Mouse (Mus musculus) midbrain, embryonic 11.5 days (tissue): ENCODE data around the gene Pde1b. TPM values are rescaled to one million over a fixed set of nuclear protein-coding genes. Genes with fewer than 3 reads are reported as not detected.

ENCODE experiments used
- ATAC-seq: fragments of 200-750 bp; cut with Nextera tagmentation; 2 replicates; pipeline ENCODE4 v1.8.0; 2017; ENCODE audit warnings: moderate TSS enrichment, moderate library complexity; ENCODE audit not compliant: low FRiP score
- DNase-seq: peaks from one replicate; pipeline ENCODE4 v3.0.0; 2015; ENCODE audit warnings: low spot score; ENCODE audit errors: missing footprints
- H3K27ac ChIP-seq: fragments of 300-500 bp; sonication (generic); 2 replicates; pipeline ENCODE4 v1.5.1; 2014; ENCODE audit warnings: low read depth, low read length
- H3K27me3 ChIP-seq: fragments of 300-500 bp; sonication (generic); 2 replicates; pipeline ENCODE4 v1.6.1; 2014; ENCODE audit warnings: mild to moderate bottlenecking, low read length, moderate library complexity, mixed read lengths; ENCODE audit not compliant: control insufficient read depth, insufficient read depth
- H3K36me3 ChIP-seq: fragments of 300-500 bp; sonication (generic); 2 replicates; pipeline ENCODE4 v1.6.1; 2014; ENCODE audit warnings: mild to moderate bottlenecking, low read length, moderate library complexity, mixed read lengths; ENCODE audit not compliant: control insufficient read depth, insufficient read depth
- H3K4me1 ChIP-seq: fragments of 300-500 bp; sonication (generic); 2 replicates; pipeline ENCODE4 v1.6.1; 2014; ENCODE audit warnings: low read length; ENCODE audit not compliant: control insufficient read depth, insufficient read depth
- H3K4me2 ChIP-seq: fragments of 300-500 bp; sonication (generic); 2 replicates; pipeline ENCODE4 v1.6.1; 2014; ENCODE audit warnings: mild to moderate bottlenecking, moderate library complexity
- H3K4me3 ChIP-seq: fragments of 300-500 bp; sonication (generic); 2 replicates; pipeline ENCODE4 v1.5.1; 2014; ENCODE audit warnings: low read depth, low read length
- H3K9ac ChIP-seq: fragments of 300-500 bp; sonication (generic); 2 replicates; pipeline ENCODE4 v1.6.1; 2014; ENCODE audit warnings: low read length
- H3K9me3 ChIP-seq: fragments of 300-500 bp; sonication (generic); 2 replicates; pipeline ENCODE4 v1.6.1; 2016; ENCODE audit warnings: low read length; ENCODE audit not compliant: control insufficient read depth
- WGBS: fragments of 180-500 bp; shearing (Covaris S2); extraction: QIAGEN DNeasy Blood & Tissue Kit; methylation state at CpG from one replicate; pipeline ENCODE4 v1.1.7; 2014; 5-methylcytosine and 5-hydroxymethylcytosine counted together
- polyA plus RNA-seq: library from polyadenylated mRNA; unstranded; fragments of >200 nt; fragmentation: Nextera tagmentation; extraction: Ambion mirVana; gene quantifications from 2 replicates; pipeline ENCODE4 v1.2.1, GENCODE M21; 2014

Gene Pde1b
- 31.8 and 35.6 TPM in 2 replicates for polyA plus RNA-seq

DNA sequence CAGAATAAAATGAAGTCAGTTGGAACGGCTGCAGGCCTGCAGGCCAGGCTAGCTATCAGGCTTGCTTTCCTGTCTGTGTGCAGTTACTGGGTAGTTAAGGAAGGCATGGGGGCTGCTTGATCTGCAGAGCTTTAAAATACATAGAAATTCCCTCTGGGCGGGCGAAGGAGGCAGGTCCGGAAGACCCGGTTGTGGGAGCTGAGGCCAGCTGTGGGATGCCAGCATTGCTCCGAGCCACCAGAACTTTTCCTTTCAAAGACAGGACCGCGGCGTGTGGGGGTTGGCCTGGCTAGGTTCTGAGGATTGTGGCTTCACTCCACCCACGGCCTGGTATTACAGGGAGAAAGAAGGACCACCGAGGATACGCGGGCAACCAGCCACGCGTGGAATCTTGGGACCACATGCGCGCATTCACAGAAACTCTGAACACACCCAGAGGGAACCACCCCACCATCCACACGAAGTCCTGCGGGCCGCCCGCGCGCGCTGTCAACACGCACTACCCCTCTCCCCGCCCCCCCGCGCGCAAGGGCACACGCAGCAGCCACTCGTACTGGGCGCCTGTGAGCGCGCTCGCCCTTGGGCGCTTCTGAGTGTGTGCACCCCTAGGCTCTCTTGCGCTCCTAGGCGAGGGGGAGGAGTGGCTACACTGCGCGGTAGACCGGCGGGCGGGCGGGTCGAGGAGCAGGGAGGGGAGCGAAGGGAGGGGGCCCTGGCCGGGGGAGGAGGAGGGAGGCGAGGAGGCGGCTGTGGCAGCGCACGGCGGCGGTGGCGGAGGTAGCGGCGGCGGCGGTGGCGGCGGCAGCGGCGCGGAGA, at the start of gene Pde1b:
Pde1b (plus strand) TSS at position 600 of the 816 bp plus-strand sequence.
- peak; percentile 94 for ATAC-seq
- peaks cover 7% of the 10 kb centered on the region for H3K4me1 ChIP-seq
- H3K9me3 ChIP-seq: no peaks in the 10 kb centered on the region
- peaks cover 4% of the 10 kb centered on the region; the same call in 1 of the 2 replicates for H3K27me3 ChIP-seq
- no peaks in the 10 kb centered on the region for H3K36me3 ChIP-seq
- peak within 1 kb of the TSS; percentile 84 for H3K9ac ChIP-seq
- peak within 1 kb of the TSS; percentile 63 for H3K4me3 ChIP-seq
- DNase-seq: peak; percentile 97
- peak within 1 kb of the TSS; percentile 94 for H3K4me2 ChIP-seq
- WGBS: under 1% methylated on average over 58 of the region's 63 CpGs
- H3K27ac ChIP-seq: peak within 1 kb of the TSS; percentile 3; the same call in 1 of the 2 replicates

DNA sequence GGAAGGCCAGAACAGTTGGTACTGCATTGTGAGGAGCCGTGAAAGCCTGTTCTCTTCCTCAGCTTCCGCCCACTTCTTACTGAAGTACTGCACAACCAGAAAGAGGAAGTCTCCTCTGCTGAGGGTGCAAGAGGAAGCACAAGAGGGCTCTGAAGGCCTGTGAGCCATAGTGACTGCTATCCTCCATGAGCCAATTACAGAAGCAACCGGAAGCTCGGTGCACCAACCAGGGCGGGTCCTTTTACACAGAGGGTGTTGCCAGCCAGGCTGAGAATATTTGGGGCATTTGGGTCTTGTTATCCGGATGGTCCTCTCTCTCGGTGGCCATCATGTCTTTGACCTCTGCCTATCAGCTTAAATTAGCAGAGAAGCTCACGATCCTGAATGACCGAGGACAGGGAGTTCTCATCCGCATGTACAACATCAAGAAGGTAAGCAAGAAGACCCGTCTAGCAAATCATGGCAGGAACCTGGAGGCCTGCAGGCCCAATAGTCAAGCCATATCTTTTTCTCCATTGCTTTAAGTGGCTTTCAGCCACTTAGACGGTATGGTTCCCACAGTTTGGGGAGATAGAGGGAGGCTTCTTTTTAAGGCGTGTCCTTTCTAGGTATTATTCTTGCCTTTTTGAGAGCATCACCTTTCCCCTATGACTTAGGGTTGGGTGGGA, 49.1 kb upstream of the Pde1b start, which contains the start of gene Nckap1l:
Nckap1l (plus strand) TSS at position 244 of the 668 bp plus-strand sequence.
- Histone ChIP-seq H3K36me3 (no peaks in the 10 kb centered on the region), H3K27me3 (no peaks in the 10 kb centered on the region), H3K9me3 (no peaks in the 10 kb centered on the region), H3K4me1 (no peaks in the 10 kb centered on the region), H3K9ac (no peak within 1 kb of the TSS), H3K4me2 (no peak within 1 kb of the TSS), H3K27ac (no peak within 1 kb of the TSS), H3K4me3 (no peak within 1 kb of the TSS)
- no peak for DNase-seq
- 92% methylated on average over 13 of the region's 13 CpGs for WGBS
- no peak for ATAC-seq

DNA sequence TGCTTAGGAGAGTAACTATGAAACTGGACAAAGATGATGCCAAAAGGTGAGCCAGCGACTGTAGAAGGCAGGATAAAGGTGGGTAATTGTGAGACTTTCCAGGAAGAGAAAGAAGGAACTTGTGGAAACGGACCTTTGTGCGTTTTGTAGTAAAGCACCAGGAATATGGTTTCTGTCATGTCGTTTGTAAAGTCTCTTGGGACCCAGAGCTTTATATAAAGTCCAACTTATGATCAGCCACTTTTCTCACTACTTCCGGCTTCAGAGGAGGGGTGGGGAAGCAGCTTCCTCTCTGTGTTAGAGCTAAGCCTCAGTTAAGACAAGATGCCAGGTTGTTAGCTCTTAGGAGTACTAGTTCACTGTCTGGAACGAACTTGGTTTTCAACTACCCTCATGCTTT, 48.4 kb upstream of the Pde1b start:
- ATAC-seq (no peak), DNase-seq (no peak)
- Histone ChIP-seq H3K4me2 (no peak overlapping the region), H3K4me3 (no peak overlapping the region), H3K9ac (no peak overlapping the region), H3K4me1 (no peaks in the 10 kb centered on the region), H3K27me3 (no peaks in the 10 kb centered on the region), H3K27ac (no peak overlapping the region), H3K36me3 (no peaks in the 10 kb centered on the region), H3K9me3 (no peaks in the 10 kb centered on the region)
- 91% methylated on average over 6 of the region's 6 CpGs for whole genome bisulfite sequencing

GRCm38 (mm10) chr15:103462539-103463261, 40.1 kb upstream of the Pde1b start:
- Histone ChIP-seq H3K36me3 (no peaks in the 10 kb centered on the region), H3K9me3 (no peaks in the 10 kb centered on the region), H3K27ac (no peak overlapping the region), H3K4me2 (no peak overlapping the region), H3K4me1 (no peaks in the 10 kb centered on the region), H3K9ac (no peak overlapping the region), H3K4me3 (no peak overlapping the region), H3K27me3 (no peaks in the 10 kb centered on the region)
- WGBS: 77% methylated on average over 7 of the region's 7 CpGs
- ATAC-seq: no peak
- DNase-seq: no peak

DNA sequence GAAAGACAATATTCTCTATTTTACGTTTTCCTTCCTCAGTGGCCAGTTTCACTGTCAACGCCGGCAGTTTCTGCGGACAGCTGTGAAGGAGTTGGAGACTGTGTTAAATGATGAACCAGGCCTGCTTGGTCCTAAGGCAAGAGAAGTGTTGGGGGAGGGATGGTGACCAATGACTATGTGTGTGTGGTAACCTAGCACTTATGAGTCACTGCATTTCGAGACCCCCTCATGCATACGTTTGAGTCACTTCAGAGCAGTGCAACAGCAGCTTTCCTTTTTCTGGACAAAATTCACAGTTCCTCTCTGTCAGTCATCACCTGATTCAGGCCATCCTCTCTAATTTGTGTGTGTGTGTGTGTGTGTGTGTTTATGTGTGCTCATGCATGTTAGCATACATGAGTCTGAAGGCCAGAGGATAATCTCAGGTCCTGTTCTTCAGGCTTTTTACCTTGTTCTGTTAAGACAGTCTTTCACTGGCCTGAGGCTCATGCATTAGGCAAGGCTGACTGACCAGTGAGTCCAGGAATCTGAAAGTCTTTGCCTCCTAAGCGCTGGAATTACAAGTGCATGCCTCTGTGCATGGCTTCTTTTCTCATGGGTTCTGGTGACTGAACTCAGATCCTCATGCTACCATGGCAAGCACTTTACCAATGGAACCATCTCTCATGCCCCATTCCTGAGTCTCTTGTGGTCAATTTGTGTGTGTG, 31.2 kb upstream of the Pde1b start:
- WGBS: 89% methylated on average over 7 of the region's 7 CpGs
- H3K4me1 ChIP-seq: no peaks in the 10 kb centered on the region
- no peaks in the 10 kb centered on the region for H3K9me3 ChIP-seq
- DNase-seq: no peak
- H3K4me2 ChIP-seq: no peak overlapping the region
- no peak overlapping the region for H3K27ac ChIP-seq
- no peak overlapping the region for H3K4me3 ChIP-seq
- no peak for ATAC-seq
- H3K36me3 ChIP-seq: no peaks in the 10 kb centered on the region
- H3K9ac ChIP-seq: no peak overlapping the region
- H3K27me3 ChIP-seq: no peaks in the 10 kb centered on the region

DNA sequence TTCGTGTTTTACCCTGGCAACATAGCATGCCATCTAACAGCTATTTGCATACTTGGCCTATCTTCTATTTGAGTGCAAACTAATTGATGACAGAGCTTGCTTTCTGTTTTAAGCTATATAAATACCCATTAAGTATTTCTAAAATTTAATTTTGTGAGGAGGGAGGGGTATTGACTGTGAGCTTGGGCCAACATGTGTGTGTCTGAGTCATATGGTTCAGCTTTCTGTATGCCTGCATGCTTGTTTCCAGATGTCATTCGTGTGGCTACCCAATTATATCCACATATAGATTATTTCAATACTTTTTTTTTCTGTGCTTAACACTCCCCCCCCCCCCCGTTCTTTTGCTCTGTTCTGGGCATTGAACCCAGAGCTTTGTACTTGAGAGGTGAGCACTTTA, 30.6 kb upstream of the Pde1b start:
- no peaks in the 10 kb centered on the region for H3K27me3 ChIP-seq
- H3K9ac ChIP-seq: no peak overlapping the region
- no peak overlapping the region for H3K27ac ChIP-seq
- H3K9me3 ChIP-seq: no peaks in the 10 kb centered on the region
- WGBS: 82% methylated on average over 3 of the region's 3 CpGs
- H3K36me3 ChIP-seq: no peaks in the 10 kb centered on the region
- H3K4me3 ChIP-seq: no peak overlapping the region
- H3K4me2 ChIP-seq: no peak overlapping the region
- ATAC-seq (no peak), DNase-seq (no peak)
- H3K4me1 ChIP-seq: no peaks in the 10 kb centered on the region

- no peaks in the 10 kb centered on the region for H3K36me3 ChIP-seq
- DNase-seq (no peak), ATAC-seq (no peak)
- no peak overlapping the region for H3K9ac ChIP-seq
- 88% methylated on average over 7 of the region's 7 CpGs for WGBS
- H3K9me3 ChIP-seq: no peaks in the 10 kb centered on the region
- H3K27ac ChIP-seq: no peak overlapping the region
- H3K4me2 ChIP-seq: no peak overlapping the region
- H3K27me3 ChIP-seq: no peaks in the 10 kb centered on the region
- no peaks in the 10 kb centered on the region for H3K4me1 ChIP-seq
- no peak overlapping the region for H3K4me3 ChIP-seq
These were observed 29.7 kb upstream of the Pde1b start for GRCm38 (mm10) chr15:103473182-103473581.

GRCm38 (mm10) chr15:103473769-103474168, 29.1 kb upstream of the Pde1b start:
- Histone ChIP-seq H3K9me3 (no peaks in the 10 kb centered on the region), H3K27me3 (no peaks in the 10 kb centered on the region), H3K27ac (no peak overlapping the region), H3K4me2 (no peak overlapping the region), H3K4me1 (no peaks in the 10 kb centered on the region), H3K36me3 (no peaks in the 10 kb centered on the region), H3K4me3 (no peak overlapping the region), H3K9ac (no peak overlapping the region)
- DNase-seq: no peak
- WGBS: 92% methylated on average over 5 of the region's 5 CpGs
- ATAC-seq: no peak
